Mouse (Mus musculus) midbrain, embryonic 11.5 days (tissue): ENCODE measurements around the gene Acox2. TPM values are rescaled to one million over a fixed set of nuclear protein-coding genes. Genes with fewer than 3 reads are reported as not detected.

ENCODE experiments used
- ATAC-seq: fragments of 200-750 bp; cut with Nextera tagmentation; 2 replicates; pipeline ENCODE4 v1.8.0; 2017; ENCODE audit warnings: moderate TSS enrichment, moderate library complexity; ENCODE audit not compliant: low FRiP score
- DNase-seq: peaks from one replicate; pipeline ENCODE4 v3.0.0; 2015; ENCODE audit warnings: low spot score; ENCODE audit errors: missing footprints
- H3K27ac ChIP-seq: fragments of 300-500 bp; sonication (generic); 2 replicates; pipeline ENCODE4 v1.5.1; 2014; ENCODE audit warnings: low read depth, low read length
- H3K27me3 ChIP-seq: fragments of 300-500 bp; sonication (generic); 2 replicates; pipeline ENCODE4 v1.6.1; 2014; ENCODE audit warnings: mild to moderate bottlenecking, low read length, moderate library complexity, mixed read lengths; ENCODE audit not compliant: control insufficient read depth, insufficient read depth
- H3K36me3 ChIP-seq: fragments of 300-500 bp; sonication (generic); 2 replicates; pipeline ENCODE4 v1.6.1; 2014; ENCODE audit warnings: mild to moderate bottlenecking, low read length, moderate library complexity, mixed read lengths; ENCODE audit not compliant: control insufficient read depth, insufficient read depth
- H3K4me1 ChIP-seq: fragments of 300-500 bp; sonication (generic); 2 replicates; pipeline ENCODE4 v1.6.1; 2014; ENCODE audit warnings: low read length; ENCODE audit not compliant: control insufficient read depth, insufficient read depth
- H3K4me2 ChIP-seq: fragments of 300-500 bp; sonication (generic); 2 replicates; pipeline ENCODE4 v1.6.1; 2014; ENCODE audit warnings: mild to moderate bottlenecking, moderate library complexity
- H3K4me3 ChIP-seq: fragments of 300-500 bp; sonication (generic); 2 replicates; pipeline ENCODE4 v1.5.1; 2014; ENCODE audit warnings: low read depth, low read length
- H3K9ac ChIP-seq: fragments of 300-500 bp; sonication (generic); 2 replicates; pipeline ENCODE4 v1.6.1; 2014; ENCODE audit warnings: low read length
- H3K9me3 ChIP-seq: fragments of 300-500 bp; sonication (generic); 2 replicates; pipeline ENCODE4 v1.6.1; 2016; ENCODE audit warnings: low read length; ENCODE audit not compliant: control insufficient read depth
- WGBS: fragments of 180-500 bp; shearing (Covaris S2); extraction: QIAGEN DNeasy Blood & Tissue Kit; methylation state at CpG from one replicate; pipeline ENCODE4 v1.1.7; 2014; 5-methylcytosine and 5-hydroxymethylcytosine counted together
- polyA plus RNA-seq: library from polyadenylated mRNA; unstranded; fragments of >200 nt; fragmentation: Nextera tagmentation; extraction: Ambion mirVana; gene quantifications from 2 replicates; pipeline ENCODE4 v1.2.1, GENCODE M21; 2014

The Acox2 gene
- polyA plus RNA-seq, 1 experiment from 2014 or later, result not detected

DNA sequence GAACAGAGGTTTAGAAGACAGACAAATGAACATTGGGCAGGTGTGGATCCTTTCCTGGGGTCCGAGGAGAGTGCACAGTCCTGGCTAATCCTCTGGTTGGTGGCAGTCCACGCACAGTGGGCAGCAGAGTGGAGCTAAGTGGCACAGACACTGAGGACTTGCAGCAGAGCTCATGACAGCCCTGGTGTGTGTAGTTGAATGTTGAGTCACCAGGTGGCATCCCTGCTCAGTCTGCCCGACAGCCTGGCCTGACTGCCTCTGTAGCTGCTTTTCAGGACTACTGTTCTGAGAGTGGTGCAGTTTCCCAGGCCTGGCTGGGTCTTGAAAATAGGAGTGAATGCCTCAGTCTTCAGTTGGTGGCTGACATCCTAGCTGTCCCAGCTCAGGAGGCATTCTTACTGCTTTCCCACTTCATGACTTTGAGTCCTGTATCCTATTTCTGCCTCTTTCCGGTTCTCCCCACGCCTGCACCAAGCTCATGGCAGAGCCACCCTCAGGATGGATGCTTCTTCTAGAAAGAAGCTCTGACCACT is 16.7 kb downstream of the Acox2 start:
- Histone ChIP-seq H3K36me3 (no peaks in the 10 kb centered on the region), H3K27me3 (no peaks in the 10 kb centered on the region), H3K27ac (no peak overlapping the region), H3K4me3 (no peak overlapping the region), H3K9ac (no peak overlapping the region), H3K4me2 (no peak overlapping the region), H3K9me3 (no peaks in the 10 kb centered on the region), H3K4me1 (no peaks in the 10 kb centered on the region)
- ATAC-seq, result peak; percentile 44; the same call in 1 of the 2 replicates
- DNase-seq, result no peak
- WGBS, result 54% methylated on average over 5 of the region's 5 CpGs

DNA sequence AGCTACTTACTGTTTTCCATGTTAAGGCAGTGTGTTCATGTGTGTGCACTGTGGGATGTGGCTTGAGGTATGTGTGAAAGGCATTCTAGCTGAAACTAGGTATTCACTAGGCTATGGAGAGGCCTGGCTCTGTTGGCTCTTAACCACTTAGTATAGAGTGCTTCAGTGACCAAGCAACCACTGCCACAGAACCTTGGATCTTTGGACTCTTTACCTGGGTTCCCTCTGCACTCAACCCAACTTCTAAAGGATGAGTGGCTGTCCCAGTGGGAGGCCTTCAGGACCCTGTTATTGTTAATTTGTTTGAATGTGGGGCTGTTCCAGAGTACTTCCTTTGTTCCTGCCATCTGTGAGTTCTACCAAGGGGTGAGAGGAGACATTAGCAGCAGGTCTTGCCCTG is 17.3 kb downstream of the Acox2 start:
- ATAC-seq, result no peak
- Histone ChIP-seq H3K4me1 (no peaks in the 10 kb centered on the region), H3K27ac (no peak overlapping the region), H3K9ac (no peak overlapping the region), H3K4me2 (no peak overlapping the region), H3K4me3 (no peak overlapping the region), H3K9me3 (no peaks in the 10 kb centered on the region), H3K27me3 (no peaks in the 10 kb centered on the region), H3K36me3 (no peaks in the 10 kb centered on the region)
- DNase-seq, result no peak

DNA sequence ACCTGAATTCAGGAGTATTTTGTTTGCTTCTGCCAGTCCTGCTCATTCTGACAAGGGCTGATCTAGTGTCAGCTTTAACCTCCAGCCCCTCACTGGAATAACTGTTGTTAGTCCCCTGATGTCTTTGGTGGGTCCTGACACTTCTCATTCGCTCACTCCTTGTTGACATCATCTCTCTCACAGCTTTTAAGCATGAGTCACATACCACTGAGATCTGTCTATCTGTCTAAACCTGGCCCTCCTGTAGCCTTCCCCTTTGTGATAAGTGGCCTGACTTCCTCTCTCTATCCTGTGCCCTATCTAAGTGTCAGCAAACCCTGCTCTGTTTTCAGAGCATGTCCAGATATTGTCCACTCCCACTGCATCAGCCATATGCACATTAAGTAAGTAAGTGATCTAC is 25.9 kb downstream of the Acox2 start:
- Histone ChIP-seq H3K27me3 (no peaks in the 10 kb centered on the region), H3K4me2 (no peak overlapping the region), H3K4me3 (no peak overlapping the region), H3K9me3 (no peaks in the 10 kb centered on the region), H3K27ac (no peak overlapping the region), H3K36me3 (no peaks in the 10 kb centered on the region), H3K4me1 (no peaks in the 10 kb centered on the region), H3K9ac (no peak overlapping the region)
- DNase-seq (no peak), ATAC-seq (no peak)
- WGBS, result 68% methylated on average over 1 of the region's 1 CpGs

DNA sequence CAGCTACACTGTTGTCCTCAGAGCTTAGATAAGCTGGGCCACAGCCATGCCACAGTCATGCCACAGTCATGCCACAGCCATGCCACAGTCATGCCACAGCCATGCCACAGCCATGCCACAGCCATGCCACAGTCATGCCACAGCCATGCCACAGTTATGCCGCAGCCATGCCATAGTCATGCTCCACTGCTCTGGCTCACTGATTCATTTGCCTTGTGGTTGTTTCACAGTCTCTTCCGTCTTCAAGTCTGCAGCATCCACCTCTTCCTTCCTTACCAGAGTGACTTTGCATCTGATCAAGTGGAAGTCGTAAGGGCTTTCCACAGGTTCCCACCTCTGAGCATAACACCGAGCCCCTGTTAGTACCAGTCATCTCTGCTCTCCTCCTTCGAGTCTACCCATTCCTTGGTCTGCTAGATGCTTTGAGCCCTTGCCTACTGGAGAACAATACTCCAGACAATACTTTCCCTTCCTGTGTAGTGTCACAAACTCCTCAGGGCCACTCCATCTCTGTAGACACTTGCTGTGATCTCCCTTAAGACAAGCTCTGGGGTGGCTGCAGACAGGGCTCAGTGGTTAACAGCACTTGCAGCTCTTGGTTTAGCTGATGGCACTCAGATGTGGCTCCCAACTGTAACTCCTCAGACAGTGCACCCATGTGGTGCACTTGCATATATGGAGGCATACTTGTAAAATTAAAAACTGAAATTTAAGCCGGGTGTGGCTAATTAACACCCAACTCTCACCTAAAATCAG is 26.8 kb downstream of the Acox2 start:
- WGBS, result 86% methylated on average over 6 of the region's 6 CpGs
- H3K4me2 ChIP-seq, result no peak overlapping the region
- no peaks in the 10 kb centered on the region for H3K27me3 ChIP-seq
- DNase-seq, result no peak
- H3K27ac ChIP-seq, result no peak overlapping the region
- H3K4me1 ChIP-seq, result no peaks in the 10 kb centered on the region
- no peak overlapping the region for H3K4me3 ChIP-seq
- ATAC-seq, result no peak
- H3K9ac ChIP-seq, result no peak overlapping the region
- no peaks in the 10 kb centered on the region for H3K9me3 ChIP-seq
- no peaks in the 10 kb centered on the region for H3K36me3 ChIP-seq

DNA sequence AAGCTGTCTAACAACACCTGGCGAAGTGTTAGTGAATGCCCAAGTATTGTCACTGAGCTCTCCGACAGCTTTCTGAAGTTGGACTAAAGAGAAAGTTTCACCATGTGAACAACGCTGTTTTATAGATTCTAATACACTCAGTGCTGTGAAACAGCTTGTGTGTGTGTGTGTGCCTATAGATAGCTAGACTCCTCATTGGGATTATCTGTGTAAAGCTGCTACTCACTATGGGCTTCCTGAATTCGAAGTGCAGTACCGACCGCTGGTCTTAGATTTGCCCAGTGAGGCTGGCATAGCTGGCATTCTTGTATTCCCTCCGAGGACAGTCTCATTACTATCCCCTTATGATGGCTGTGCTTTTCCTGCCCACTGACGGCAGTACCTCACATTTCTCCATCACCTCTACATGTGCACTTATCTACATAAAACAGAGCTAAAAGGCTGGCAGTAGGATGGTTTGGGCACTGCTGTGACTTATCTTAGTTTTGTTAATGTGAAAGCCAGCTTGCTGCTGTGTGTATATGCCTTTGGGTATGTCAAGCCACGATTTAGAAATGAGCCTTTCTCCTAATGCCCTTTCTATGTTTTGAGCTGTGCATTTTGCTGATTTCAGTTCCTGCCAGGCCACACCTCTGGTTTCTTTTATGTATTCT is 29.7 kb downstream of the Acox2 start:
- no peaks in the 10 kb centered on the region for H3K36me3 ChIP-seq
- 88% methylated on average over 9 of the region's 9 CpGs for WGBS
- H3K4me1 ChIP-seq, result no peaks in the 10 kb centered on the region
- no peaks in the 10 kb centered on the region for H3K9me3 ChIP-seq
- no peaks in the 10 kb centered on the region for H3K27me3 ChIP-seq
- DNase-seq (no peak), ATAC-seq (no peak)
- H3K27ac ChIP-seq, result no peak overlapping the region
- no peak overlapping the region for H3K4me3 ChIP-seq
- H3K4me2 ChIP-seq, result no peak overlapping the region
- no peak overlapping the region for H3K9ac ChIP-seq

DNA sequence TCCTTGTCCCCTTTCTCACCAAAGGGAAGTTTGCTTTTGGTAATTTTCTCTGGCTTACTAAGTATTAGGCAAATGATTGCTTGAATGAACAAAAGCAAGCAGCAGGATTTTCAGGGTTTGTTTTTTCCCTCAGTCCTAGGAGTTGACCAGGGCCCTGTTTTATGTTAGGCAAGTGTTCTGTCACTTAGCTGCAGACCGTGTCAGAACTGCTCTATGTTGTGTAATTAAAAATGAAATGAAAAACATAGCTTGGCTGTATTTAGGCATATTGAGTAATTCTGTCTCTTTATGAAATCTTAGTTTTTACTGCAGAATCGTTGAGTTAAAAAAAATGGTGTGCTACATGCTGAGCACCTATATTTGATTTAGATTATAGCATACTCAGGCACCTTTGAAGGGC is 34.3 kb downstream of the Acox2 start:
- no peak overlapping the region for H3K4me2 ChIP-seq
- H3K27me3 ChIP-seq, result peaks cover under 1% of the 10 kb centered on the region; the same call in 1 of the 2 replicates
- no peak overlapping the region for H3K4me3 ChIP-seq
- no peak for DNase-seq
- WGBS, result 85% methylated on average over 2 of the region's 2 CpGs
- H3K36me3 ChIP-seq, result no peaks in the 10 kb centered on the region
- H3K9me3 ChIP-seq, result no peaks in the 10 kb centered on the region
- H3K27ac ChIP-seq, result no peak overlapping the region
- peaks cover 2% of the 10 kb centered on the region; the same call in 1 of the 2 replicates for H3K4me1 ChIP-seq
- ATAC-seq, result no peak
- H3K9ac ChIP-seq, result no peak overlapping the region

DNA sequence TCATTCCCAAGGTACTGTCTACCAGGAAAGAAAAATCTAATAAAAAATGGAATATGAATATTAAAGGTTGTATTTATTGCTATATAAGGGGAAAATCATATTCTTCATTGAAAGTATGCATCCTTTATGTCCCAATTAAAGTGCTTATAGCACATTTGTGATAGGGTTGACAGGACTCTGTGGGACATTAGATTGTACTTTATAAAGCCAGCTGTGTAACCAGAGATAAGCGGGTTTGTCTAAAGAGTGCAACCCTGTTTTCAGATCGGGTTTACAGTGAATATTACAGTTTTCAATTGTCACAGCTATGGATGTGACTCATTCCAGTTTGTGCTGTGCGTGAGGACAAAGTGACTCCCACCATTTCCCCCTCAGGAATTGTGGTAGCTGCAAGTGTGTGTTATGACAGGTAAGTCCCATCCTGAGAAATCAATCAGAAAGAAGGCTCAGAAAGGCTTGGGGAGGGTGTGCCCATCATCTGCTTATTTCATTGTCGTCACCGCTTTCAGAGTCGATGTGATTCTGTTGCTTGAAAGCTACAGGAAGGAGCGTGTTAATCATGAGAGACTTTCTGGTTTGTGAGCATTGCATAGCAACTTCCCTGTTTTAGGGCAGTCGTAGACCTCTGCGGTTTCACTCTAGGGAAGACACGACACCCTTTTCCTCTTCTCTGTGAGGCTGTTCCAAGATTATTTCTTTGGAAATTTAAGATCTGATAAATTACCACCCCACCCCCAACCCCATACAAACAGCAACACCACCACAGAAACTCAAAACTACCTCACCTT is 35.5 kb downstream of the Acox2 start:
- no peak for DNase-seq
- Histone ChIP-seq H3K27me3 (peaks cover 2% of the 10 kb centered on the region; the same call in 1 of the 2 replicates), H3K27ac (no peak overlapping the region), H3K9me3 (no peaks in the 10 kb centered on the region), H3K4me1 (peaks cover 8% of the 10 kb centered on the region), H3K36me3 (no peaks in the 10 kb centered on the region), H3K9ac (no peak overlapping the region), H3K4me3 (no peak overlapping the region), H3K4me2 (no peak overlapping the region)
- ATAC-seq, result no peak
- 90% methylated on average over 10 of the region's 10 CpGs for WGBS

DNA sequence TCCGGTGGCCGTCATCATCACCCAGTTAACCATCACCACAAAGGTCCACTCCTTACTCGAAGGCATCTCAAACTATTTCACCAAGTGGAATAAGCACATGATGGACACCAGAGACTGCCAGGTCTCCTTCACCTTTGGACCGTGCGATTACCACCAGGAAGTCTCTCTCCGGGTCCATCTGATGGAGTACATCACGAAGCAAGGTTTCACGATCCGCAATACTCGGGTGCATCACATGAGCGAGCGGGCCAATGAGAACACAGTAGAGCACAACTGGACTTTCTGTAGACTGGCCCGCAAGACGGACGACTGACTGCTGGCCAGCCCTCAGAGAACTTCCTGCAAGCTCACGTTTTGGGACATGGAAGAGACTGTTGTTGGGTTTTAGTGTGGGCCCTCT is 36.6 kb downstream of the Acox2 start:
- H3K36me3 ChIP-seq, result no peaks in the 10 kb centered on the region
- WGBS, result 94% methylated on average over 16 of the region's 16 CpGs
- ATAC-seq (no peak), DNase-seq (no peak)
- no peaks in the 10 kb centered on the region for H3K9me3 ChIP-seq
- H3K27me3 ChIP-seq, result peaks cover 4% of the 10 kb centered on the region; the same call in 1 of the 2 replicates
- H3K27ac ChIP-seq, result no peak overlapping the region
- H3K4me2 ChIP-seq, result no peak overlapping the region
- no peak overlapping the region for H3K9ac ChIP-seq
- no peak overlapping the region for H3K4me3 ChIP-seq
- H3K4me1 ChIP-seq, result peaks cover 11% of the 10 kb centered on the region

DNA sequence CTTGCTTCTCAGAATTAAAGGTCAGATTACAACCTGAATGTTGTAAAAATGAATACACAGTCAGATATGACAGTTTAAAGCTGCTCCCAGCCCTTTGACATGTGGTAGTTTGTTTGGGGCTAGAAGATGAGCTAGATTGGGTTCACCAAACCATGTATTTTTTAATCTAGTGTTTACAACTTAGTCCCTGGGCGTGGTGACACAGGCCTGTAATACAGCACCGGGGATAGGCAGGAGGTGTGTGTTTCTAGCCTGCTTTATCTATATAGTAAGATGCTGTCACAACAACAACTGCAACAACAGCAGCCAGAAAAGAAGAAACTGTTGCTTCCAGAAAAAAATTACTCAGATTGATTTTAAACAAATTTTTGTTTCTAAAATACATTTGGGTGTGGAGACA is 38.2 kb downstream of the Acox2 start:
- Histone ChIP-seq H3K9ac (no peak overlapping the region), H3K9me3 (no peaks in the 10 kb centered on the region), H3K27ac (no peak overlapping the region), H3K4me3 (no peak overlapping the region), H3K4me1 (peaks cover 11% of the 10 kb centered on the region), H3K4me2 (no peak overlapping the region), H3K27me3 (peaks cover 17% of the 10 kb centered on the region), H3K36me3 (no peaks in the 10 kb centered on the region)
- 87% methylated on average over 2 of the region's 2 CpGs for WGBS
- DNase-seq, result no peak
- no peak for ATAC-seq
